Mouse (Mus musculus) left cerebral cortex, adult 18-20 months (tissue): Measurements from ENCODE around the gene Nsmf. TPM values are rescaled to one million over a fixed set of nuclear protein-coding genes. Genes with fewer than 3 reads are reported as not detected.
A peak's percentile ranks its signal among the peaks of the same experiment; 100 is the strongest.

ENCODE experiments used
- DNase-seq, 2 experiments: peaks; one replicate each; pipeline ENCODE4 v3.0.0; 2021 to 2022; ENCODE audit warnings: low spot score in 2 of 2, mixed read lengths in 1 of 2
- microRNA-seq, 2 experiments: library from miRNA; unstranded; fragments of <30 nt; microRNA quantifications; one replicate each; pipeline ENCODE4 v1.2.0; 2021
- total RNA-seq, 2 experiments: library from RNA; stranded (reverse); gene quantifications; 2 replicates each; pipeline ENCODE4 v1.2.3; 2021

Nsmf gene
- total RNA-seq, 2 experiments from 2014 or later: 435 to 452 TPM

DNA sequence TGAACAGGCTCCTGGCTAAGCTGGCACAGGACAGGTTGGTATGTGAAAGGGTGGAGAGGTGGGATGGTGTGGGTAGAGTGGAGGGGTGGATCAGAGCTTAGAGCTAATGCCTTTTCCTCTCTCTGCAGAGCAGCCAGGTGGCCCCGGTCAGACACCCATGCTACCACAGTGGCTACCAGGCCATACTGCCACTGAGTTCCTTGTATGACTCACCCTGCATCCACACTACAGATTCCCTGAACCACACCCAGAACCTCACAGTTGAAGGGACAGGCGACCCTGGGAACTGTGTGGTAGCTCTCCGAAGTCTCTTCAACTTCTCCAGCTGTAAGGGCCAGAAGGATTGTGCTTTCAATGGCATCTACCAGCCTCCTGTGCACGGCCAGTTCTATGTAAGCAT lies 29.5 kb downstream of the Nsmf start:
- DNase-seq: no peak

DNA sequence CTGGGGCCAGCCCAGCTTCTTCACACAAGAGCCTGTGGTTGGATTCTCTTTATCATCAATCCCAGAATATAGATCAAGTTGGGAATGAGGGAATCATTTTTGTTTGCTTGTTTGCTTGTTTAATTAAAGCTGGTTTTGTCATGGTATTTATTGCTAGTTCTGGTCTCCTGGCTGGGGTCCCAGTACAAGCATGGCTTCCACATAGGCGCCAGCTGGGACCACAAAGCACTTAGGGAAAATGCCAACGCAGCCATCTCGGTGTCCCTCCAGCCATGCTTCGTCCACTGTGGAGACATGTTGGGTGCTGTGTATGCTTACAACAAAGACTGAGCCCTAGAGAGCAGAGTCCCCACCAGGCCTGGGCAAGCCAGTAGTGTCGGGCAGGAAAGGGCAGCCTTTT lies 31.4 kb downstream of the Nsmf start:
- no peak for DNase-seq

DNA sequence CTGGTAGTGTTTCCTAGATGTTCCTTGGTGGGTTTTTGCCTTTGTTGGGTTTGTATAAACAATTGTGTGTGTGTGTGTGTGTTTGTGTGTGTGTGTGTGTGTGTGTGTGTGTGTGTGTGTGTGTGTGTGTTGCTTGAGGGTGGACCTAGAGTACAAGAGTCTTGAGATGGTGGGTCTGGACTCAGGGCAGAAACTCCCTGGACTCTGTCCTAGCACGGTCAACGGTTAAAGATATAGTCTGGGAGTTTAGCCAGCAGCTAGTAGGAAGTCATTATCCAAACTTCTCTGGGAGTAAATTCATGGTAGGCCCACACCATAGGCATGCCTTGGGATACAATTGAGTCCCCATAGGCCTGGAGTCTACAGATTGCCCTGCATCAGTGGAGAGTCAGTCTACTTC lies 33.7 kb downstream of the Nsmf start:
- DNase-seq: no peak

DNA sequence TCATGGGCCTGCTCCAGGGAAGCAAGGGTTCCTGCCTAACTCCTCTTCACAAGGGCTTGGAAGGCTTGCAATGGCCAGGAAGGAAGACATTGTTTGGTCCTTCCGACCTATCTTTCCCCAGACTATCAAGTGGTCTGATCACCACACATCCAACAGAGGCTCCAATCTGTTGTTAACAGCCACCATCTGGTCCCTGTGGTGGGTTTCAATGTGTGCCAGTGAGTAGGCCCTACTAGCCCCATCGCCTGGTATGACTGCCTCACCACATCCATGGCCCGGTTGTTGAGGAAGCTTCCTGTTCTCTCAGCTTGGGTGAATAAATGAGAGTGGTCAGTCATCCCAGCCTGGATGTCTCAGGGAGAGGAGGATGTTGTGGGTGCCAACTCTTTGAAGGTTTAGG lies 34.5 kb downstream of the Nsmf start:
- no peak for DNase-seq

DNA sequence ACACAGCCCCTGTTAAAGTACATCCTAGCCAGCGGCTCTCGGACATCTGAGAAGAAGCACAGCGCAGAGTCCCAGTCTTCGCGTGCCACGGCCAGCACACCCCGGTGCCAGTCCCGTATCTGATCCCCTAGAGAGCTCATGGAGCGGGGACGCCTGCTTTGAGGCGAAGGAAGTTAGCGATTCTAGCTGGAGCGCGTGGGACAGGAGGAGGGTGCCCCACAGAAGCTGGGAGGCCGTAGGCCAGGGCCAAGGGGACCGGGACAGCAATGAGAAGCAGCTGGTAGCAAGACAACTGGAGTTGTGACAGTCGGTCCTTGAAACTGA lies 40.6 kb downstream of the Nsmf start:
- no peak for DNase-seq

DNA sequence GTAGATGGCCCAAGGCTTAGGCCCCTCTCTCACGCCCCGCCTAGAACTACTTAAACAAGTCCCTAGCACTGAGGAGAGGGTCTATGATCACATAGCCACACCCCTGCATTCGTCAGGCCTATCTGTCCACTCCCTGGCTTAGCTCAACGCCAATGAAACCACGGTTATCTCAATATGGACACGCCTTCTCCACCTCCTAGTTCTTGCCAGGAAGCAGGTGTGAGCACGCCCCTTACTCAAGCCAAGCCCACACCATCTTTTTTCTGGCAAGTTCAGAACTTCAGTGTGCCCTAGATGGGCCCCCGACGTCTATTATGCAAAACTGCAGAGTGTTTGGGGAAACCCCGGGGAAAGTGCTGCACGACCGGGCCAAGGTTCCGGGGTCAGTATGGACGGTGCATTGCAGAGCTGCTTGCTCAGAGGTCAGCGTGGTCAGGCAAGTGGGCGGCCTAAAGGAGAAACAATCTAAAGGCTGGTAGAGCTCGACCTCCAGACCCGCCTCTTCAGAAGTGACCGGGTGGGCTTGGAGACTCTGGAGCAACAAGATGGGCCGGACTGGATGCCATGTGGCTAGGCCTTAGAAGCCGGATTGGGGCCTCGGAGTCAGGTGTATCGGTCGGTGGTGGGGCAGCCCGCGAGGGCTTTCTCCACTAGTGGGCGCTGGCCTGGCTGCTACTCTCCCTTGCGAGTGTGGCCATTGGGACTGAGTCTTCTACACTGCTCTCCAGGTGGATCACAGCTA lies 41.1 kb downstream of the Nsmf start, which contains the start of gene Noxa1:
TSS of gene Noxa1 (minus strand) at position 41 of the 742 bp plus-strand sequence.
- no peak for DNase-seq

DNA sequence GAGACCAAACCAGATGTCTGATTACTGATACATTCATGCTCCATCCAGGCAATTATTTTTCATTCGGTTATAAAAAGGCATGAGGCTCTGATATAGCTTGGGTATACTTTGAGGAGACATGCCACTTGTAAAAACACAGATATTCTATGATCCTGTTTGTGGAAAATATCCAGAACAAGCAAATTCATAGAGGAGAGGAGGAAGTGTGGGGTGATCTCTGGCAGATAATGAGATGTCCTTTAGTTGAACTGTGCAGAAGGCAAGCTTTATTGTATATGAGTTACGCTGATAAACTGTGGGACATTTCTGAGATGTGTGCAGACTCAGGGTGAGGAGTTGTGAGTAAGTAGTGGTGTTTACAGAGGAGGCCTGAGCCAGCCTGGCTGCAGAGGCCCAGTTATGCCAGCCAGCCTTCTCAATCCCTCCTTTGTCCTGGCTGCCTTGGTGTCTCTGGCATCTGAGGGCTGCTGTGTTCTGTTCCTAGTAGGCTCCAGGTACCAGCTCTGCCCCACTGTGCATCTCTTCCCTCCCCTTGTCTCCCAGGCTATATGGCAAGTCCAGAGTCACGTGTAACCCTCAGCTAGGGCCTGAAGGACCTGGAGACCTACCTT lies 44.0 kb downstream of the Nsmf start:
- no peak for DNase-seq

DNA sequence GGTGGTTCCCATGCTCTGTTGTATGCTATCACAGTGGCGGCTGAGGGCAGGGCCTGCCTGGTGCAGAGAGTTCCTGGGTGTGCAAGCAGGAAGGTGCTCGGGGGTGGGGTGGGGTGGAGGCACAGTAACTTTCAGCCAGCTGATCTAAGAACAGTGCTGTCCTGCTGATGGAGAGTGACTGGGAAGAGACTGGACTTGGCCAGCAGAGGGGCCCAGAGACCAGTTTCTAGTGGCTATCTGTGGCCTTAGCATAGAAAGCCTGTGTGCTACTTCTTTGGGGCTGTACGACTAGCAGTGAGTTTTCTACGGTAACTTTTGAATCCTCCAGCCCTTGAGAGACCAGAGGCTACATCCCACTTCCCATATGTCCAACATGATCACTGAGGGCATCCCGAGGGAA lies 44.8 kb downstream of the Nsmf start:
- peak in 1 of 2 experiments; percentile 25 for DNase-seq

DNA sequence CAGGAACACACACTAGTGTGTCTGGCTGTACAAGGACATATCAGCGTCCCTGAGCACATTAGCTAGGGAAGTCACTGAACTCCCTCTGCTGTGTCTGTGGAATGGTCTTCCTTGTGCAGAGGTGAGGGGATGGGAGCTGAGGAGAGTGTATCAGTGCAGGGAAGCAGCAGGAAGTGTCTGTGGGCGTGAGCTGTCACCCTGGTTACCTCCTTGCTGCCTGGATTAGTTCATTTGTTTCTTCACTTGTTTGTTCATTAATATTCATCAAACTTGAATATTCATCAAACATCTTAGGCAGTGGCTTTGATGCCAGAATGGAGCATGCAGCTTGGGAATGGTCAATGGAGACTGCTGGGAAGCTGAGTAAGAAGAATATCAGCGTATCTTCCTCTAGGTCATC lies 45.5 kb downstream of the Nsmf start:
- no peak for DNase-seq

DNA sequence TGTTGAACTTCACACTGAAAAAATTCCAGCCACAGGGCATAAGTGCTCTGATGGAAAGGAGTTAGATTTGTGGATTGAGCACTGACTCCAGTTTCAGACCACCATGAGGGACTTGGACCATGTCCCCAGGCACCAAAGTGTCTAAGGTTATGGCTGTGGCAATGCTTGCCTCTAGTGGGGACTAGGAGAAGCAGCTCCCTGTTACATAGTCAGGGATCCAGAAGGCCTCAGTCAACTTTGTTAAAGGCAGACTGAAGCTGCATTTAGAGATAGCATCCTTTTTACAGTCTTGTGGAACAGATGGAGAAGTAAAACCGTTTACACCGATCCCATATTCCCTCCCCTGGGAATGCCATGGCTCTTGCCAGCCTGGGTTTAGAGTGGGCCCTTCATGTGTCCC lies 50.0 kb downstream of the Nsmf start:
- DNase-seq: no peak

DNA sequence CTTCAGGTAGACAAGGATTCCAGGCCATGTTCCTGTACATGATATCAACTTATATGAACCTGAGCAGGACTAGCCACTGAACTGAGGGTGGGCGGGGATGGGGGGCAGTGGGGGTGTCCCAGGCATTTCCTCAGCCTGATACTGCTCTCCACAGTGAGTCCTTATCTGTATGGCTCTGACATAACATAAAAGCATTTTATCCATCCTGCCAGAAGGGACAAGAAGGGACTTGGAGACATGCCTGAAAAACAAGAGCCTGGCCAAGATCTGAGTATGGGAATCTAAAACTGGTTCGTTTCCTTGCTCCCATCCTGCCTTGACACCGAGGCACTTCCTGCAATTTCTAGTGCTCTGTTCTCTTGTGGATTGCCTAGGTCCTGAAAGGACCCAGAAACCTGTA lies 51.9 kb downstream of the Nsmf start:
- DNase-seq: no peak

DNA sequence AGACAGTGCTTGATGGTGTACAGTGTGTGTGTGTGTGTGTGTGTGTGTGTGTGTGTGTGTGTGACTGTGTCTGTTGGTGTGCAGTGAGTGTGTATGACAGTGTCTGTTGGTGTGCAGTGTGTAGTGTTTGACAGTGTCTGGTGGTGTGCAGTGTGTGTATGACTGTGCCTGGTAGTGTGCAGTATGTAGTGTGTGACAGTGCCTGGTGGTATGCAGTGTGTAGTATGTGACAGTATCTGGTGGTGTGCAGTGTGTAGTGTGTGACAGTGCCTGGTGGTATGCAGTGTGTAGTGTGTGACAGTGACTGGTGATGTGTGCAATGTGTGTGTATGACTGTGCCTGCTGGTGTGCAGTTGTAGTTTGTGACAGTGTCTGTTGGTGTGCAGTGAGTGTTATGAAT lies 55.3 kb downstream of the Nsmf start:
- no peak for DNase-seq

DNA sequence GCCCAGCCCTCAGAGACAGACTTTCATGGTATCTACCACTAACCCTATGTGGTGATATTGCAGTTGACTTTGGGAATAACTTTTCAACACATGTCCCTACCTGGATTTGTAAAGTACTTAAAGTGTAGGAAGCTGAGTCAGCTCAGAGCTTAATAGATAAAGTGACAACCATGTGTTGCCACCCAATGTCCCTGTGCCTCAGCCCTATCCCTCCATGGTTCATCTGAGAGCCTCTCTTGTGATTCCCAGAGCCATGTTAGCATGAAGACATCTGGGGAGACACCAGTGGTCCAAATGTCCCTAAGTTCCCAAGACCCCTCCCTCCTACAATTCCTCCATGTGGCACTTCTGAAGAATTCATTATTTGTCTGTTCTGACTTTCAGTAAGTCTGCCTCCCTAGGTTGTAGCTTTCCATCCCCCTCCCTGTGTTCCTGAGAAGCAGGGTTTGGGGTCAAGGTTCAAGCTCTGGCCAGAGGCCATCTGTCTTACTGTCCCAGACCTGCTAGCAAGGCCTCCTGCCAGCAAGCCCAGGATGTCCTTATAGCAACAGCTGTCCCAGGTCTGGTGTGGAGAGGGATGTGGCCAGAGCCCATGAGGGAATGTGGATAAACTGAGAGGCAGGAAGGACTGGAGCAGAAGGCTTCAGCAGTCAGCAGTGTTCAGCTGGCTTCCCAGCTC lies 56.5 kb downstream of the Nsmf start:
- DNase-seq: no peak

DNA sequence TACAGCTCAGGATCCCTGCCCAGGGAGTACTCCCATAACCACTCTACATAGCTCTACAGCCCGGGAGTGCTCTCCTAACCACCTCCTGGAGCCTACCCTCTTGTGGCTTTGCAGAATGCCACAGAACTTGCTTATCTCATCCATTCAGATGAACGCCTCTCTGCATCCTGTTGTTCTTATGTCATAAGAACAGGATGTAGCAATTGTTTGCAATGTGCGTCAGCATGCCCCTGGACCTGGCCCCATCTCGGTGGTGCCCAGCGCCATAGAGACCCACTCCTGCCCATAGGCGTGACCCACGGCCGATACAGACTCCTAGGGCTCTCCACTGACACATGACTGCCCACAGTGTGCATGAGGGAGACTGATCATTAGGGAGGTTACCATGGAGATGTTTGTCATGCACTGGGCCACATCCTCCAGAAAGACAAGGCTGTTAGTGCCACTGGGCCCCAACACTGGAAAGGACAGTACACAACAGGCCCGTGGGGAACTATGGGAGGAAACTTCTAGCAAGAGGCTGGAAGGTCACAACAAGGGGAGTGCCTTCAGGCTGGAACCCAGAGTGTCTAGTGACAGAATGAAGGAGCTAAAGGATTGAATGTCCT lies 57.1 kb downstream of the Nsmf start:
- no peak for DNase-seq

Small RNA genes within 50 kb of the gene (microRNA-seq; reads per million reads assigned to microRNA genes)
- 0 reads per million in 2 experiments for gene Gm24328
- gene Mir7664: 0 to 0.50 reads per million in 2 experiments

Other genes with a start within 250 kb of the Nsmf start
- gene Ehmt1, start 134.7 kb upstream of the Nsmf start, total RNA-seq: 10 to 100 TPM; 46.7 to 49.8 TPM
- 10 to 100 TPM; 14.1 to 15.3 TPM for gene Arrdc1, start 119.1 kb upstream of the Nsmf start, total RNA-seq
- gene Zmynd19, start 104.6 kb upstream of the Nsmf start, total RNA-seq: 10 to 100 TPM; 40.0 to 41.6 TPM
- 10 to 100 TPM; 24.8 to 32.6 TPM for gene Dph7, start 92.0 kb upstream of the Nsmf start, total RNA-seq
- gene Mrpl41, start 79.3 kb upstream of the Nsmf start, total RNA-seq: 10 to 100 TPM; 77.8 to 85.6 TPM
- 10 to 100 TPM; 15.6 to 19.5 TPM for gene Pnpla7, start 78.3 kb upstream of the Nsmf start, total RNA-seq
- not detected for gene Entpd8, start 25.9 kb downstream of the Nsmf start, total RNA-seq
- gene Noxa1, start 40.8 kb downstream of the Nsmf start, total RNA-seq: not detected
- 10 to 100 TPM; 19.2 to 23.9 TPM for gene Nrarp, start 126.4 kb downstream of the Nsmf start, total RNA-seq
- gene Tor4a, start 142.5 kb downstream of the Nsmf start, total RNA-seq: 1 to 10 TPM; 2.2 to 2.5 TPM
- 10 to 100 TPM; 62.1 to 68.6 TPM for gene Nelfb, start 157.1 kb downstream of the Nsmf start, total RNA-seq
- gene Stpg3, start 160.3 kb downstream of the Nsmf start, total RNA-seq: under 1 TPM; 0.37 to 0.40 TPM
- gene Fam166a, start 164.4 kb downstream of the Nsmf start, total RNA-seq: not detected
- 100 to 1,000 TPM; 358 to 360 TPM for gene Tubb4b, start 170.3 kb downstream of the Nsmf start, total RNA-seq
- not detected for gene Slc34a3, start 180.0 kb downstream of the Nsmf start, total RNA-seq
- not detected for gene Rnf224, start 182.4 kb downstream of the Nsmf start, total RNA-seq
- gene Rnf208, start 187.9 kb downstream of the Nsmf start, total RNA-seq: 100 to 1,000 TPM; 252 to 262 TPM
- not detected for gene Cysrt1, start 188.1 kb downstream of the Nsmf start, total RNA-seq
- 1 to 10 TPM; 1.4 to 4.1 TPM for gene AL732309.1, start 192.5 kb downstream of the Nsmf start, total RNA-seq
- 10 to 100 TPM; 31.8 to 37.8 TPM for gene Tmem203, start 201.1 kb downstream of the Nsmf start, total RNA-seq
- 10 to 100 TPM; 13.7 to 17.9 TPM for gene Tprn, start 208.3 kb downstream of the Nsmf start, total RNA-seq
- 10 to 100 TPM; 57.6 to 70.5 TPM for gene Ssna1, start 218.1 kb downstream of the Nsmf start, total RNA-seq
- gene Anapc2, start 218.1 kb downstream of the Nsmf start, total RNA-seq: 10 to 100 TPM; 87.1 to 87.2 TPM
- gene Tmem210, start 233.8 kb downstream of the Nsmf start, total RNA-seq: not detected
- not detected for gene Lrrc26, start 235.6 kb downstream of the Nsmf start, total RNA-seq